Mouse (Mus musculus) embryonic facial prominence, embryonic 11.5 days (tissue): Measurements from ENCODE around the gene Wiz. TPM values are rescaled to one million over a fixed set of nuclear protein-coding genes. Genes with fewer than 3 reads are reported as not detected.

ENCODE experiments used
- ATAC-seq: fragments of 200-750 bp; cut with Nextera tagmentation; replicated peaks from 2 replicates; pipeline ENCODE4 v1.8.0; 2017; ENCODE audit warnings: low read depth; ENCODE audit not compliant: insufficient number of reproducible peaks, low FRiP score, low TSS enrichment
- DNase-seq: peaks from one replicate; pipeline ENCODE4 v3.0.0-alpha.2; 2015; ENCODE audit warnings: low spot score
- H3K27ac ChIP-seq: fragments of 300-500 bp; sonication (generic); replicated peaks from 2 replicates; pipeline ENCODE4 v1.5.1; 2014; ENCODE audit warnings: mild to moderate bottlenecking, low read depth, low read length, control low read depth
- H3K27me3 ChIP-seq: fragments of 300-500 bp; sonication (generic); 2 replicates; pipeline ENCODE4 v1.6.1; 2014; ENCODE audit warnings: mild to moderate bottlenecking, low read length, moderate library complexity, mixed read lengths; ENCODE audit not compliant: control insufficient read depth, insufficient read depth
- H3K36me3 ChIP-seq: fragments of 300-500 bp; sonication (generic); replicated peaks from 2 replicates; pipeline ENCODE4 v1.6.1; 2014; ENCODE audit warnings: low read depth, mild to moderate bottlenecking, low read length, moderate library complexity, mixed read lengths; ENCODE audit not compliant: control insufficient read depth, insufficient read depth
- H3K4me1 ChIP-seq: fragments of 300-500 bp; sonication (generic); 2 replicates; pipeline ENCODE4 v1.6.1; 2014; ENCODE audit warnings: low read length, mixed read lengths; ENCODE audit not compliant: control insufficient read depth, insufficient read depth
- H3K4me2 ChIP-seq: fragments of 300-500 bp; sonication (generic); 2 replicates; pipeline ENCODE4 v1.6.1; 2014; ENCODE audit warnings: low read depth, mild to moderate bottlenecking, control low read depth, low read length, moderate library complexity
- H3K4me3 ChIP-seq: fragments of 300-500 bp; sonication (generic); 2 replicates; pipeline ENCODE4 v1.5.1; 2014; ENCODE audit warnings: low read depth, low read length, control low read depth
- H3K9ac ChIP-seq: fragments of 300-500 bp; sonication (generic); replicated peaks from 2 replicates; pipeline ENCODE4 v1.6.1; 2014; ENCODE audit warnings: mild to moderate bottlenecking, control low read depth, low read length
- H3K9me3 ChIP-seq: fragments of 300-500 bp; sonication (generic); replicated peaks from 2 replicates; pipeline ENCODE4 v1.6.1; 2016; ENCODE audit warnings: mild to moderate bottlenecking, low read length, inconsistent platforms, mixed read lengths; ENCODE audit not compliant: control insufficient read depth
- WGBS: fragments of 180-500 bp; shearing (Covaris S2); extraction: QIAGEN DNeasy Blood & Tissue Kit; methylation state at CpG from one replicate; pipeline ENCODE4 v1.1.7; 2014; 5-methylcytosine and 5-hydroxymethylcytosine counted together
- polyA plus RNA-seq: library from polyadenylated mRNA; unstranded; fragments of >200 nt; fragmentation: Nextera tagmentation; extraction: Ambion mirVana; gene quantifications from 2 replicates; pipeline ENCODE4 v1.2.1, GENCODE M21; 2014

The Wiz gene
- polyA plus RNA-seq, 1 experiment from 2014 or later: 27.5 TPM

DNA sequence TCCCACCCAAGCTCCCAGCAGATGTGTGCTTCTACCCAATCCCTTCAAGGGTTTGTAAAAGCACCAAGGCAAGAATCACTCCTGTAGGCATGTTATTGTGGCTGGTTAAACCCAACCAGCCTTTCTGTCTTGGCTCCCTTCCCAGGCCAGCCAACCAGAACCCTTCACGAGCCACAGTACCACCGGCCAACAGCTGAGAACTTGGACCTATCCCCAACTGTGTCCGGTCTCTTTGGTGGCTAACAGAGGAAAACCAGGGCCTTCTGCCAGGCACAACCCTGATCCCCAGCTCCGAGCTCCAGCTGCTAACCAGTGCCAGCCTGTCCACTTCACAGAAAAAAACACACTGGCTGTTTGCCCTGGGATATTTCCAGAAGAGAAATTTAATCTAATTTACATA, 35.5 kb downstream of the Wiz start:
- H3K27me3 ChIP-seq: no peaks in the 10 kb centered on the region
- no peak for ATAC-seq
- H3K9me3 ChIP-seq: no peaks in the 10 kb centered on the region
- H3K4me3 ChIP-seq: no peak overlapping the region
- WGBS: 86% methylated on average over 4 of the region's 4 CpGs
- no peaks in the 10 kb centered on the region for H3K4me1 ChIP-seq
- no peak overlapping the region for H3K27ac ChIP-seq
- no peak overlapping the region for H3K9ac ChIP-seq
- peaks cover 25% of the 10 kb centered on the region for H3K36me3 ChIP-seq
- no peak for DNase-seq
- H3K4me2 ChIP-seq: no peak overlapping the region

DNA sequence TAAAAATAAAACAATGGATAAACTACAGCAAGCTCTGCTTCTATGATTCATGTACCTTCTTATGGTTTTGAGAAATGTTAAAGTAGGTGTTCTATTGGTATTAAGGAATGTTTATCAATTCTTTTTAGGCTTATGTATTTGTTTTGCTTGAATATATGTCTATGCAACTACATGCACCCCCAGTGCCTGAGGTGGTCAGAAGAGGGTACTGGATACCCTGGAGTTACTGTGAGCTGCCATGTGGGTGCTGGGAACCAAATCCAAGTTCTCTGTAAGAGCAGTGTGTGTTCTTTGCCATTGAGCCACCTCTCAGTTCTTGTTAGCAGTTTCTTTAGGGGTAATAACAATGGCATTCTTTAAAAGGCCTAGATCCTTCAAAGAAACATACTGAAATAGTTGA, 37.5 kb downstream of the Wiz start:
- no peak for ATAC-seq
- H3K27ac ChIP-seq: no peak overlapping the region
- no peaks in the 10 kb centered on the region for H3K27me3 ChIP-seq
- no peak overlapping the region for H3K4me2 ChIP-seq
- peaks cover 15% of the 10 kb centered on the region for H3K36me3 ChIP-seq
- H3K4me3 ChIP-seq: no peak overlapping the region
- H3K9me3 ChIP-seq: no peaks in the 10 kb centered on the region
- H3K9ac ChIP-seq: no peak overlapping the region
- no peaks in the 10 kb centered on the region for H3K4me1 ChIP-seq
- no peak for DNase-seq

DNA sequence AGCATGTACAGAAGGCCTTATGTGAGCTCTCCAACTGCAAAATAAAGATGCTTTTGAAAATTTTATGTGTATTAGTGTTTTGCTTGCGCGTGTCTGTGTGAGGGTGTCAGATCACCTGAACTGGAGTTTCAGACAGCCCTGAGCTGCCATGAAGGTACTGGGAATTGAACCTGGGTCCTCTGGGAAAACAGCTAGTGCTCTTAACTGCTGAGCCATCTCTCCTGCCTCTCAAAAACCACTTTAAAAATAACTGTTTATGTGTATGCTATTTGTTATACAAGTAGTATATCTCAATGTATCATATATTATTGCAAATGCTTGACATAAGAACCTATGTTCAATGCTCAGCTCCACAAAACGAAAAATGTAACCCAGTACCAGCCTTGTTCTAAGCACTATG, 38.0 kb downstream of the Wiz start:
- Histone ChIP-seq H3K27ac (no peak overlapping the region), H3K36me3 (peaks cover 12% of the 10 kb centered on the region), H3K9ac (no peak overlapping the region), H3K4me1 (no peaks in the 10 kb centered on the region), H3K9me3 (no peaks in the 10 kb centered on the region), H3K27me3 (no peaks in the 10 kb centered on the region), H3K4me2 (no peak overlapping the region), H3K4me3 (no peak overlapping the region)
- ATAC-seq (no peak), DNase-seq (no peak)
- WGBS: 75% methylated on average over 3 of the region's 3 CpGs

DNA sequence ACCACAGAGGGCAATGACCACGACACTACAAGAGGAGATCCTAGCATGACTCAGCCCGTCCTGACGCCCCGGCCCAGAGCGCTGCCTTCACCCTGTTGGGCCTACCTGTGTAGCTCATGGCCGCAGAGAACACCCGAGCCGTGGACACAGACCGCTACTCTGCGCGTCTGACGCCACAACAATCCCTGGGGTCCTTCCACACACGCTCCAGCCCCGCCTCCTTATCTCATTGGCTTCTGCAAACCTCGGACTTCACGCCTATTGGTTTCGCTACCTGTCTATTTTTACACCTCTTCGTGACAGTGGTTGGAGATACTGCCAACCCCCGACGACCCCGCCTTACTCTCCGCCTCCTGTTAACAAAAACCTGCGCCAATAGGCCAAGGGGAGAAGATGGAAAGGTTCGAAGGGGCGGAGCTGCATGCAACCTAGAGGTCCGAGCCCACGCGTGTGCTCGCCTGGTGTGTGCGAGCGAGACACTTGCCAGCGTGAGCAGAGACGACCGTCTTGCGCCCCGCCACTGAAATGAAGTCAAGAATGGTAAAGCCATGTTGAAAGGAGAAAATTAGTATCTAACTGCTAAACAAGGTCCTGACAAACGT, 38.8 kb downstream of the Wiz start, which contains the start of gene Akap8l:
Gene Akap8l, minus strand, starts transcription at position 226 of the 602 bp plus-strand sequence.
- Histone ChIP-seq H3K9ac (peak within 1 kb of the TSS; percentile 79), H3K36me3 (peaks cover 10% of the 10 kb centered on the region), H3K4me3 (peak within 1 kb of the TSS; percentile 88), H3K27me3 (no peaks in the 10 kb centered on the region), H3K27ac (0 out of 2 replicates have a peak within 1 kb of the TSS, but pooled peaks have one; percentile 10), H3K4me1 (no peaks in the 10 kb centered on the region), H3K9me3 (no peaks in the 10 kb centered on the region), H3K4me2 (peak within 1 kb of the TSS; percentile 85)
- ATAC-seq (peak; percentile 97), DNase-seq (peak; percentile 98)
- WGBS: under 1% methylated on average over 37 of the region's 37 CpGs

DNA sequence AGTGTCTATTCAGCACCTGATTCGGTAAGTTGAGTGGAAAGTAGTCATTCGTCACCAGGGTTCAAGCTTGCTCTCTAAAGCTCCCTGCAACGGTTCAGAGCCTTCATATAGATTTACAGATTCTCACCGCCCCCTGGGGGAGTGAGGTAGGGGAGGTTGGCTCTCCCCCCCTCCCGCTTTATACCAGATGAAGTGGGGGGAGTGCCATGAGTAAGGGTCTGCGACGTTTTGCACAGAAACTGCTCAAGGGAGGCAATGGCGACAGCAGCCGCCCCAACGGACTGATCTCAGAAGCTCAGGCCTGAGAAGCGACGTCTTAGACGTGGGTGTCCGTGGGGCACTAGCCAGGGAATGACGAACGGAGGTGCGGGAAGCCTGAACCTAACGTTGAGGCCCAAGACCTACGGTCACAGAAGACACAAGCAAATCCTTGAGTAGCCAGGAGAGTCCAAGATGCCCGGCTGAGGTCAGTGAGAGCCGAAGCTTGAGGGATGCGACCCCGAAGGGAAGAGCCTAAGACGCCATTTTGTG, 39.3 kb downstream of the Wiz start:
- Histone ChIP-seq H3K4me1 (no peaks in the 10 kb centered on the region), H3K4me2 (peak overlapping the region; percentile 85), H3K4me3 (peak overlapping the region; percentile 88), H3K27me3 (no peaks in the 10 kb centered on the region), H3K9ac (peak overlapping the region; percentile 79), H3K27ac (0 out of 2 replicates have a peak overlapping the region, but pooled peaks have one; percentile 10), H3K36me3 (peaks cover 9% of the 10 kb centered on the region), H3K9me3 (no peaks in the 10 kb centered on the region)
- ATAC-seq: peak; percentile 32
- WGBS: under 1% methylated on average over 24 of the region's 24 CpGs
- no peak for DNase-seq

DNA sequence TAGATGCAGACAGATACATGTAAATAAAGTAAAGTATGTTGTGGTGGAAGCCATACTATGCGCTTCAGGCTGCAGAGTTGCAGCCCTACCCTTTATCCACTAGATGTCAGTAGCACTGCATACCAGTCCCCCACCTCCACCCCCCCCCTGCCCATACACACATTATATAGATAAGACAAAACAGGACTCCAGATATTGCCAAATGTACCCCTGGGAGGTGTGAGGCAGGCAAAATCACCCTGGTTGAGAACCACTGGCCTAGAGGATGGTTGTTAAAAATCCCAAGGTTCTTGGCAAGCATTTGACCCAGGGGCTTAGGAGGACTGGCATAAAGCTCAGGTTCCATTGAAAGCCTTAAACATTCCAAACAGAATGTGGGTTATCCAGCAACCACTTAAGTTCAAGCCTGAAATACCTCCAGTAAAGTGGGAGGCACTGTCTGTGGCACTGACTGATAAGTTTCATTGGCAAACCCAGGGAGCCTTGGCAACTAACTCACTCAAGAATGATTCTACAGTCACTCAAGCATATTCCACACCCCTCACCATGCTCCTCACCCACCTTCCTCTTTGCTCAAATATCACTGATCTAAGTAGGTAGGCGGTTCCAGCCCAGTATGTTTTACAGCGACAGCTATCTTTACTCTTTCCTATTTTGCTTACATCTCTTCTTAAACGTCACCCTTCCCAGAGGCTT, 40.1 kb downstream of the Wiz start:
- DNase-seq (peak; percentile 62), ATAC-seq (no peak)
- Histone ChIP-seq H3K27ac (no peak overlapping the region), H3K9ac (peak overlapping the region; percentile 79; the same call in 1 of the 2 replicates), H3K4me3 (peak overlapping the region; percentile 88), H3K4me2 (peak overlapping the region; percentile 85), H3K9me3 (no peaks in the 10 kb centered on the region), H3K27me3 (no peaks in the 10 kb centered on the region), H3K4me1 (no peaks in the 10 kb centered on the region), H3K36me3 (peaks cover 2% of the 10 kb centered on the region)
- WGBS: 12% methylated on average over 4 of the region's 4 CpGs

DNA sequence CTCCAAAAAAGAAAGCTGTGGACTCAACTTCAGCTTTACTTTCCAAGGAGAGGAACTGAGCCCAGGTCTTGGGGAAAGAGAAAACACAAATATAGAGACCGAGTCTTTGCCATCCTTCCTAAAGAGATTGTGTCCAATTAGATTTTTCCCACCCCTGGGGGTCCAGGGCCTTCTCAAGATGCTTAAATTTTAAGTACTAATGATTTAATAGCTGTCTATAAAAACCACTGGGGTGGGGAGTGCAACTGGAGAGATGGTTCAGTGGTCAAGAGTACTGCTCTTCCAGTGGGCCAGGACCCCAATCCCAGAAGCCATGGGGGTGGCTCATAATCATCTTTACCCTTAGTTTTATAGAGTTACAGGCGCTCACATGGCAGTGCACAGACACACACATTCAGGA, 40.8 kb downstream of the Wiz start:
- Histone ChIP-seq H3K4me3 (no peak overlapping the region), H3K4me2 (no peak overlapping the region; the same call in 1 of the 2 replicates), H3K36me3 (no peaks in the 10 kb centered on the region), H3K9ac (no peak overlapping the region), H3K4me1 (no peaks in the 10 kb centered on the region), H3K27me3 (no peaks in the 10 kb centered on the region), H3K27ac (no peak overlapping the region), H3K9me3 (no peaks in the 10 kb centered on the region)
- 90% methylated on average over 2 of the region's 2 CpGs for WGBS
- no peak for ATAC-seq
- no peak for DNase-seq

DNA sequence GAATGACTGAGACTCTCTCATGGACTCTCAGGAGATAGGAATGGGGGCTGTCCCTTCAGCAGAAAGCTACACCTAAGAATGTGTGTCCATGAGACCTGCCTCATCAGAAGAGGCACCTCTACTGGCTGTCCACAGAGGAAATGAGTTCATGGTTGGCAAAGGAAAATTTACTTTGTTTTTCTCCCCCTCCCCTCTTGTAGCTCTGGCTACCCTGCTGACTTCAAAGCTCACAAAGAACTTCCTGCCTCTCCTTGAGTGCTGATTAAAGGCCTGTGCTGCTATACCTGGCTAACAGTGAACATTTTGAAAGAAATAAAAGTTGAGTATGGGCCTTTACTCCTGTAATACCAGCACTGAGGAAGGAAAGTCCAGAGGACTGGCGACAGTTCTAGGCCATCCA, 48.1 kb downstream of the Wiz start:
- no peak overlapping the region for H3K4me2 ChIP-seq
- H3K4me1 ChIP-seq: no peaks in the 10 kb centered on the region
- ATAC-seq: no peak
- no peak for DNase-seq
- 85% methylated on average over 1 of the region's 1 CpGs for WGBS
- H3K27ac ChIP-seq: no peak overlapping the region
- no peak overlapping the region for H3K4me3 ChIP-seq
- H3K9ac ChIP-seq: no peak overlapping the region
- H3K36me3 ChIP-seq: no peaks in the 10 kb centered on the region; the same call in 1 of the 2 replicates
- H3K9me3 ChIP-seq: no peaks in the 10 kb centered on the region
- H3K27me3 ChIP-seq: no peaks in the 10 kb centered on the region
